Mouse (Mus musculus) G1E (cell line): Measurements from ENCODE around the gene Lmtk2.

ENCODE experiments used
- CTCF ChIP-seq: IDR thresholded peaks from 2 replicates; pipeline ENCODE4 v1.5.1; 2012; ENCODE audit warnings: low read depth, low read length, inconsistent platforms, mixed read lengths
- GATA1 ChIP-seq: IDR thresholded peaks from 2 replicates; pipeline ENCODE4 v1.6.1; 2012; ENCODE audit warnings: borderline replicate concordance, low read length, inconsistent platforms, mixed read lengths
- POLR2AphosphoS5 ChIP-seq: IDR thresholded peaks from 2 replicates; pipeline ENCODE4 v1.6.1; 2012; ENCODE audit warnings: low read depth, low read length, inconsistent platforms; ENCODE audit not compliant: insufficient replicate concordance
- TAL1 ChIP-seq: conservative IDR thresholded peaks from 2 replicates; pipeline ENCODE4 v1.6.1; 2012; ENCODE audit warnings: low read depth, low read length, inconsistent platforms, mixed read lengths

- no peak for TF ChIP-seq GATA1
- no peak for TF ChIP-seq CTCF
- TF ChIP-seq POLR2AphosphoS5: no peak
- TF ChIP-seq TAL1: no peak
Observed at GRCm38 (mm10) chr5:144182542-144183247, 82.5 kb downstream of the Lmtk2 start.
